Mouse (Mus musculus) neural tube, embryonic 11.5 days (tissue): ENCODE measurements at regions not wholly inside any gene's neighbourhood (a gene's known extent, or its start where the extent isn't known, plus 50 kb on each side); places are given as distances from the start of the nearest gene placed in this dataset.
A peak's percentile ranks its signal among the peaks of the same experiment; 100 is the strongest.

ENCODE experiments used
- ATAC-seq: fragments of 200-750 bp; cut with Nextera tagmentation; 2 replicates; pipeline ENCODE4 v1.8.0; 2017; ENCODE audit warnings: moderate number of reproducible peaks, mild to moderate bottlenecking, moderate TSS enrichment, moderate library complexity; ENCODE audit not compliant: insufficient read depth, low FRiP score, low TSS enrichment
- DNase-seq: peaks from one replicate; pipeline ENCODE4 v3.0.0-alpha.2; 2015; ENCODE audit warnings: low spot score
- H3K27ac ChIP-seq: fragments of 300-500 bp; sonication (generic); 2 replicates; pipeline ENCODE4 v1.5.1; 2014; ENCODE audit warnings: low read depth, mild to moderate bottlenecking, low read length
- H3K27me3 ChIP-seq: fragments of 300-500 bp; sonication (generic); 2 replicates; pipeline ENCODE4 v1.6.1; 2014; ENCODE audit warnings: mild to moderate bottlenecking, low read length, mixed read lengths; ENCODE audit not compliant: control insufficient read depth, insufficient read depth
- H3K36me3 ChIP-seq: fragments of 300-500 bp; sonication (generic); 2 replicates; pipeline ENCODE4 v1.6.1; 2014; ENCODE audit warnings: mild to moderate bottlenecking, low read length, moderate library complexity, mixed read lengths; ENCODE audit not compliant: control insufficient read depth, insufficient read depth
- H3K4me1 ChIP-seq: fragments of 300-500 bp; sonication (generic); 2 replicates; pipeline ENCODE4 v1.6.1; 2014; ENCODE audit warnings: low read length, mixed read lengths; ENCODE audit not compliant: control insufficient read depth, insufficient read depth
- H3K4me2 ChIP-seq: fragments of 300-500 bp; sonication (generic); 2 replicates; pipeline ENCODE4 v1.6.1; 2014; ENCODE audit warnings: low read depth, mild to moderate bottlenecking, moderate library complexity
- H3K4me3 ChIP-seq: fragments of 300-500 bp; sonication (generic); 2 replicates; pipeline ENCODE4 v1.5.1; 2014; ENCODE audit warnings: low read depth, low read length
- H3K9ac ChIP-seq: fragments of 300-500 bp; sonication (generic); 2 replicates; pipeline ENCODE4 v1.6.1; 2014; ENCODE audit warnings: mild to moderate bottlenecking, low read length
- H3K9me3 ChIP-seq: fragments of 300-500 bp; sonication (generic); 2 replicates; pipeline ENCODE4 v1.6.1; 2016; ENCODE audit warnings: low read length; ENCODE audit not compliant: control insufficient read depth
- WGBS: fragments of 180-500 bp; shearing (Covaris S2); extraction: QIAGEN DNeasy Blood & Tissue Kit; methylation state at CpG from one replicate; pipeline ENCODE4 v1.1.7; 2014; 5-methylcytosine and 5-hydroxymethylcytosine counted together

- Histone ChIP-seq H3K9ac (no peak overlapping the region), H3K36me3 (no peaks in the 10 kb centered on the region), H3K4me1 (no peaks in the 10 kb centered on the region), H3K4me2 (no peak overlapping the region), H3K27me3 (no peaks in the 10 kb centered on the region), H3K9me3 (no peaks in the 10 kb centered on the region), H3K27ac (no peak overlapping the region), H3K4me3 (no peak overlapping the region)
- ATAC-seq = no peak
- DNase-seq = no peak
- 85% methylated on average over 4 of the region's 4 CpGs for WGBS
These were observed 135.7 kb downstream of the Ttc32 start for GRCm38 (mm10) chr12:9165367-9165940.

- Histone ChIP-seq H3K36me3 (no peaks in the 10 kb centered on the region), H3K27ac (no peak overlapping the region), H3K4me2 (no peak overlapping the region), H3K4me3 (no peak overlapping the region), H3K9me3 (no peaks in the 10 kb centered on the region), H3K9ac (no peak overlapping the region), H3K27me3 (no peaks in the 10 kb centered on the region), H3K4me1 (no peaks in the 10 kb centered on the region)
- 55% methylated on average over 10 of the region's 10 CpGs for WGBS
- ATAC-seq (peak; percentile 90), DNase-seq (peak; percentile 72)
These were observed 136.6 kb downstream of the Ttc32 start for GRCm38 (mm10) chr12:9166218-9166908.

DNA sequence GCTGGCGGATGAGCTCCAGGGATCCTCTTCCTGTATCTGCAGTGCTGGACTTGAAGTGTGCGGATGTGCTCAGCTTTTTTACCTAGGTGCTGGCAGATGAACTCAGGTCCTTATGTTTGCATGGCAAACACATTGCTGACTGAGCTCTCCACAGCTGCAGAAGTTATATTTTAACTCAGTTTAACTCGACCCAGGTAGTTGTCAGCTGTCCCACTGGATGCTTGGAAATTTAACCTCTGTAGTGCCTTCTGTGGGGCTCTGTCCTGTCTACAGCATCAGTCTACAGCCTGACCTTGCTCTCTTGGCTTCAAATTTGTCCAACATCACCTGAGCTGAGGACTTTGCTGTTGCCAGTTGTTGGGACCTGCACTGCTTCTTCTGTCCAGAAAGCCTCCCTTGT is 139.2 kb downstream of the Ttc32 start:
- DNase-seq (no peak), ATAC-seq (no peak)
- Histone ChIP-seq H3K9me3 (no peaks in the 10 kb centered on the region), H3K27me3 (no peaks in the 10 kb centered on the region), H3K36me3 (no peaks in the 10 kb centered on the region), H3K4me1 (no peaks in the 10 kb centered on the region), H3K27ac (no peak overlapping the region), H3K9ac (no peak overlapping the region), H3K4me3 (no peak overlapping the region), H3K4me2 (no peak overlapping the region)
- 77% methylated on average over 3 of the region's 3 CpGs for WGBS

DNA sequence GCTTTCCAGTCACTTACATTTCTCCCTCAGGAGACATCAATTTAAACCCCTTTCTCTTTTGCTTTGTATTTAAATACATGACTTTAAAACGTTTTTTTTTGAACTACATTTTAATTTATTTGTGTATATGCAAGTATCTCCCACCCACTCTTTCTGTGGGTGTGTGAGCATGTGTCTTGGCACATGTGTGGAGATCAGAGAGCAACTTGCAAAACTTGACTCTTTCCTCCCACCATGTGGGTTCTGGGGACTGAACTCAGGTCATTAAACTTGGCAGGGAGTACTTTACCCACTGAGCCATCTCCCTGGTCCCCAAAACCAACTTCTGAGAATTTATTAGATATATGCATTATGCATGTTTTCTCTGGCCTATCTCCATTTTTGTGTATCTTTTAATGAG is 143.9 kb downstream of the Ttc32 start:
- Histone ChIP-seq H3K4me2 (no peak overlapping the region), H3K9me3 (no peaks in the 10 kb centered on the region), H3K27ac (no peak overlapping the region), H3K9ac (no peak overlapping the region), H3K27me3 (no peaks in the 10 kb centered on the region), H3K36me3 (no peaks in the 10 kb centered on the region), H3K4me1 (no peaks in the 10 kb centered on the region), H3K4me3 (no peak overlapping the region)
- DNase-seq (no peak), ATAC-seq (no peak)
- 29% methylated on average over 1 of the region's 1 CpGs for WGBS

- ATAC-seq (no peak), DNase-seq (peak; percentile 18)
- Histone ChIP-seq H3K4me3 (no peak overlapping the region), H3K9ac (no peak overlapping the region), H3K4me1 (no peaks in the 10 kb centered on the region), H3K27ac (no peak overlapping the region), H3K27me3 (no peaks in the 10 kb centered on the region), H3K9me3 (no peaks in the 10 kb centered on the region), H3K36me3 (no peaks in the 10 kb centered on the region), H3K4me2 (no peak overlapping the region)
- WGBS = 51% methylated on average over 9 of the region's 9 CpGs
These were observed 144.5 kb downstream of the Ttc32 start for GRCm38 (mm10) chr12:9174327-9174726.

GRCm38 (mm10) chr12:9176198-9176597 is 146.4 kb downstream of the Ttc32 start:
- Histone ChIP-seq H3K27ac (no peak overlapping the region), H3K4me3 (no peak overlapping the region), H3K9ac (no peak overlapping the region), H3K27me3 (no peaks in the 10 kb centered on the region), H3K4me1 (no peaks in the 10 kb centered on the region), H3K9me3 (no peaks in the 10 kb centered on the region), H3K36me3 (no peaks in the 10 kb centered on the region), H3K4me2 (no peak overlapping the region)
- DNase-seq (no peak), ATAC-seq (no peak)
- 45% methylated on average over 2 of the region's 2 CpGs for WGBS

DNA sequence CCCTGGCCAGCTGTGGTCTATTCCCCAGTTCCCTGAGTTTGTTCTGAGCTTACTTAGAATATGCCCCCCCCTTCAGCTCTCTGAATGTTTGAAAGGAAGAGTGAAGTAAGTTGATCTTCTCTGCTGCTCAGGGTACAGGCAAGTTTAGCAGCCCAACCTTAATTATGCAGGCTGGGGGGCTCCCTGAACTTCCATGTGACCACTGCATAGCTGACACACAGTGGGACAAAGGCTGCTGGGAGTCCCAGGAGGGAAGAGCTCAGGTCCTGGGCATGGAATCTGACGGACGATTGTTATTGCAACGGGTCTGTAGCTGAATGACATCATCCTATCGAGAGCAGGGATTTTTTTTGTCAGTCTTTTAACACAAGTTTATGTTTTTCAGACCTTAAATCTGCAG is 148.8 kb downstream of the Ttc32 start:
- no peak overlapping the region for H3K9ac ChIP-seq
- H3K36me3 ChIP-seq = no peaks in the 10 kb centered on the region
- H3K4me3 ChIP-seq = no peak overlapping the region
- H3K9me3 ChIP-seq = no peaks in the 10 kb centered on the region
- 55% methylated on average over 4 of the region's 4 CpGs for WGBS
- no peak for ATAC-seq
- no peak overlapping the region for H3K4me2 ChIP-seq
- no peaks in the 10 kb centered on the region for H3K4me1 ChIP-seq
- H3K27ac ChIP-seq = no peak overlapping the region
- H3K27me3 ChIP-seq = no peaks in the 10 kb centered on the region
- no peak for DNase-seq

DNA sequence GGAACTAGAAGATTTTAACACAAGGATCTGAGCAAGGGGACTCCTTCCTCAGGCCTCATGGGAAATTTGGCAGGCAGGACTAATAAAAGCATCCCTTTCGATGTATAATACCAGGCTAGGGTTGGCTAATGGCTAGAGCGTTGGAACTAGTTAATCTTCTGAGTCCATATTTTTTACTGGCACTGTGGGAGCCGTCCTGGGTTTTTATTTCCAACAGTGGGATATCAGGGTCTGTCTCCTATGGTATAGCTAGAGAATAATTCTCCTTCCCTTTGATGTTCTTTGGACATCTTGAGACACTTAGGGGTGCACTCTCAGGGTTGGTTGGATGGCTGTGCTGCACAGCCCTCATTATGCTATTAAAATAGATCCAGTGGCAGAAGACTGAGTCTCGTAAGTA is 150.9 kb downstream of the Ttc32 start:
- ATAC-seq (no peak), DNase-seq (no peak)
- 60% methylated on average over 4 of the region's 4 CpGs for WGBS
- Histone ChIP-seq H3K27me3 (no peaks in the 10 kb centered on the region), H3K36me3 (no peaks in the 10 kb centered on the region), H3K4me2 (no peak overlapping the region), H3K9me3 (no peaks in the 10 kb centered on the region), H3K9ac (no peak overlapping the region), H3K27ac (no peak overlapping the region), H3K4me1 (no peaks in the 10 kb centered on the region), H3K4me3 (no peak overlapping the region)

- H3K4me1 ChIP-seq = no peaks in the 10 kb centered on the region
- no peak overlapping the region for H3K4me2 ChIP-seq
- no peak overlapping the region for H3K4me3 ChIP-seq
- ATAC-seq (no peak), DNase-seq (no peak)
- no peaks in the 10 kb centered on the region for H3K9me3 ChIP-seq
- 75% methylated on average over 5 of the region's 5 CpGs for WGBS
- H3K9ac ChIP-seq = no peak overlapping the region
- H3K27ac ChIP-seq = no peak overlapping the region
- no peaks in the 10 kb centered on the region for H3K36me3 ChIP-seq
- no peaks in the 10 kb centered on the region for H3K27me3 ChIP-seq
These were observed 161.9 kb downstream of the Ttc32 start for GRCm38 (mm10) chr12:9191721-9192120.
